Mouse (Mus musculus): Measurements from ENCODE around the gene Arhgef38. TPM values are rescaled to one million over a fixed set of nuclear protein-coding genes. Genes with fewer than 3 reads are reported as not detected.

Arhgef38 gene
- total RNA-seq (2014; rRNA removed; ENCODE audit: low replicate concordance) (not detected in 2 replicates), polyA plus RNA-seq (2015; fragmentation: Nextera tagmentation; extraction: Ambion mirVana) (0.01 and 0.10 TPM in 2 replicates)

DNA sequence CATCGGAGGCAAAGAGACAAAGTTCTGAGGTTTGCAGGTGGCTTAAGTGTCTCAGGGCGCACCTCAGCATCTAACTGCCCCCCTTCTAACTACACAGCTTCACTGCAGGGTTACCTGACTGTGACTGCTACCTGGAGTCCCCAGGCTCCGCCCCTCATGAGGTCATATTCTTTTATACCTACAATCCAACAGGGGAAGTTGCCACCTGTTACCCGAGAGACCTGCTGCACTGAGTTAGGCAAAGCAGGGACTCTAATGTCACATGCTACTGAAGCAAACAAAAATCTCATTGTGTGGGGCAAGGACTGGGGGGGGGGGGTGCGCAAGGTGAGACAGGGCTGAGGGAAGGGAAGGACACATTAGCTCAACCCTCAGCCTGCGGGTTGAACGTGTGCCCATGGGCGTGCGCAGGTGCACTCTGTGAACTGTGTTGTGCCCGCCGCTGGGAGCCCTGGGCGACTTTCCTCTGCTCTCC is at the start of gene Arhgef38:
TSS of gene Arhgef38 (minus strand) at position 129 of the 475 bp plus-strand sequence.
- WGBS, result 61% methylated on average over 11 of the region's 12 CpGs
- ATAC-seq (ENCODE audit: insufficient read depth, low read depth) (no peak), DNase-seq (ENCODE audit: low spot score) (no peak)
- Histone ChIP-seq H3K4me2 (ENCODE audit: low read depth, low read length) (no peak within 1 kb of the TSS), H3K27me3 (ENCODE audit: control insufficient read depth, insufficient read depth, low read length) (no peaks in the 10 kb centered on the region), H3K27ac (ENCODE audit: low read depth) (no peak within 1 kb of the TSS), H3K36me3 (replicated peaks; ENCODE audit: control insufficient read depth, insufficient read depth, low read length) (no peaks in the 10 kb centered on the region), H3K9ac (replicated peaks; ENCODE audit: low read depth, low read length) (no peak within 1 kb of the TSS), H3K4me3 (ENCODE audit: low read depth, low read length) (no peak within 1 kb of the TSS), H3K9me3 (replicated peaks; ENCODE audit: control insufficient read depth, low read length) (no peaks in the 10 kb centered on the region), H3K4me1 (ENCODE audit: control insufficient read depth, insufficient read depth) (no peaks in the 10 kb centered on the region)
- TF ChIP-seq CTCF (IDR thresholded peaks at IDR 0.05; ENCODE audit: low read depth), result no peak
- no peak for TF ChIP-seq EP300 (IDR thresholded peaks at IDR 0.05; ENCODE audit: low read depth)

DNA sequence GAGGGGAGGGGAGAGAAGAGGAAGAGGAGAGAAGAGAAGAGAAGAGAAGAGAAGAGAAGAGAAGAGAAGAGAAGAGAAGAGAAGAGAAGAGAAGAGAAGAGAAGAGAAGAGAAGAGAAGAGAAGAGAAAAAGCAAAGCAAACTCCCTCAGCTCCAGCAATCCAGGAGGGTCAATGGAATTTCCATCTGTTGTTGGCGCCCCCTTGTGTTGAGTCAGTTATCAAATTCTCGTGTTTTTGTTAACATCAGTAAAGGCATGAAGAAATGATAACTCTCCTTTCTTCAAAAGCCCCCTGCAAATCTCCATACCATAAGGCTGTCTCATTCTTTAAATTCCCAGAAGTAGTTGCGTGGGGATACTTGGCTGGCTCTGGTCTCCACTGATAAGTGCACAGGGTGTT is 37.1 kb upstream of the Arhgef38 start:
- Histone ChIP-seq H3K27ac (ENCODE audit: low read depth) (no peak overlapping the region), H3K4me3 (ENCODE audit: low read depth, low read length) (no peak overlapping the region), H3K9ac (replicated peaks; ENCODE audit: low read depth, low read length) (no peak overlapping the region), H3K9me3 (replicated peaks; ENCODE audit: control insufficient read depth, low read length) (no peaks in the 10 kb centered on the region), H3K27me3 (ENCODE audit: control insufficient read depth, insufficient read depth, low read length) (no peaks in the 10 kb centered on the region), H3K36me3 (replicated peaks; ENCODE audit: control insufficient read depth, insufficient read depth, low read length) (no peaks in the 10 kb centered on the region), H3K4me2 (ENCODE audit: low read depth, low read length) (no peak overlapping the region), H3K4me1 (ENCODE audit: control insufficient read depth, insufficient read depth) (no peaks in the 10 kb centered on the region)
- DNase-seq (ENCODE audit: low spot score) (peak; percentile 21), ATAC-seq (ENCODE audit: insufficient read depth, low read depth) (no peak)
- WGBS, result 8% methylated on average over 3 of the region's 3 CpGs
- no peak for TF ChIP-seq EP300 (IDR thresholded peaks at IDR 0.05; ENCODE audit: low read depth)
- TF ChIP-seq CTCF (IDR thresholded peaks at IDR 0.05; ENCODE audit: low read depth), result peak; percentile 64

DNA sequence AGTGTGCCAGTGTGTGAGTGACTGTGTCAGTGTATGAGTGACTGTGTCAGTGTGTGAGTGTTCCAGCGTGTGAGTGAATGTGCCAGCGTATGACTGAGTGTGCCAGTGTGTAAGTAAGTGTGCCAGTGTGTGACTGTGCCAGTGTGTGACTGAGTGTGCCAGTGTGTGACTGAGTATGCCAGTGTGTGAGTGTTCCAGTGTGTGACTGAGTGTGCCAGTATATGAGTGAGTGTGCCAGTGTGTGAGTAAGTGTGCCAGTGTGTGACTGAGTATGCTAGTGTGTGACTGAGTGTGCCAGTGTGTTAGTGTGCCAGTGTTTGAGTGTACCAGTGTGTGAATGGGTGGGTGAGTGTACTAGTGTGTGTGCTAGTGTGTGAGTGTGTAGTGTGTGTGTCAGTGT is 24.1 kb upstream of the Arhgef38 start:
- H3K36me3 ChIP-seq (replicated peaks; ENCODE audit: control insufficient read depth, insufficient read depth, low read length), result no peaks in the 10 kb centered on the region
- no peaks in the 10 kb centered on the region for H3K27me3 ChIP-seq (ENCODE audit: control insufficient read depth, insufficient read depth, low read length)
- H3K4me3 ChIP-seq (ENCODE audit: low read depth, low read length), result no peak overlapping the region
- WGBS, result 90% methylated on average over 2 of the region's 2 CpGs
- no peak overlapping the region for H3K9ac ChIP-seq (replicated peaks; ENCODE audit: low read depth, low read length)
- no peak overlapping the region for H3K4me2 ChIP-seq (ENCODE audit: low read depth, low read length)
- ATAC-seq (ENCODE audit: insufficient read depth, low read depth) (no peak), DNase-seq (ENCODE audit: low spot score) (no peak)
- H3K9me3 ChIP-seq (replicated peaks; ENCODE audit: control insufficient read depth, low read length), result no peaks in the 10 kb centered on the region
- H3K27ac ChIP-seq (ENCODE audit: low read depth), result no peak overlapping the region
- H3K4me1 ChIP-seq (ENCODE audit: control insufficient read depth, insufficient read depth), result no peaks in the 10 kb centered on the region
- no peak for TF ChIP-seq CTCF (IDR thresholded peaks at IDR 0.05; ENCODE audit: low read depth)
- no peak for TF ChIP-seq EP300 (IDR thresholded peaks at IDR 0.05; ENCODE audit: low read depth)

DNA sequence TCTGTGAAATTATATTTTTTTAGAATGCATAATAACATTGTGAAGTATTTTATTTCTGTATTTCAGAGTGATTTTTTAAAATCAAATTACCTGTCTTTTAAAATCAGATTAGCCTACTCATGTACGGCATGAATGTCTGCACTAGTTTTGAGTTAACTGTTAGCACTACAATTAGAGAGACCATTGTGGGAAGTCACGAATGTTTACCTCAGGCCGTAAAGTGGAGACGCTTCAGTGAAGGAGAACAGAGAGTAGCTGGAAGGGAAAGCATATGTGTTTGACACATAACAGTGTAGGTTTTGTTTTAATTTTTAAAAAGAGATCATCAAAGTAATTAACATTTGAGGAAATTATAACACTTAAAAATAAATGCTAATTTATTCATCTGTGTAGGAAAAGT is 21.1 kb upstream of the Arhgef38 start:
- Histone ChIP-seq H3K27ac (ENCODE audit: low read depth) (no peak overlapping the region), H3K9me3 (replicated peaks; ENCODE audit: control insufficient read depth, low read length) (no peaks in the 10 kb centered on the region), H3K4me3 (ENCODE audit: low read depth, low read length) (no peak overlapping the region), H3K36me3 (replicated peaks; ENCODE audit: control insufficient read depth, insufficient read depth, low read length) (no peaks in the 10 kb centered on the region), H3K4me2 (ENCODE audit: low read depth, low read length) (no peak overlapping the region), H3K9ac (replicated peaks; ENCODE audit: low read depth, low read length) (no peak overlapping the region), H3K27me3 (ENCODE audit: control insufficient read depth, insufficient read depth, low read length) (no peaks in the 10 kb centered on the region), H3K4me1 (ENCODE audit: control insufficient read depth, insufficient read depth) (no peaks in the 10 kb centered on the region)
- TF ChIP-seq EP300 (IDR thresholded peaks at IDR 0.05; ENCODE audit: low read depth), result no peak
- no peak for TF ChIP-seq CTCF (IDR thresholded peaks at IDR 0.05; ENCODE audit: low read depth)
- no peak for DNase-seq (ENCODE audit: low spot score)
- WGBS, result 81% methylated on average over 4 of the region's 4 CpGs
- ATAC-seq (ENCODE audit: insufficient read depth, low read depth), result no peak

DNA sequence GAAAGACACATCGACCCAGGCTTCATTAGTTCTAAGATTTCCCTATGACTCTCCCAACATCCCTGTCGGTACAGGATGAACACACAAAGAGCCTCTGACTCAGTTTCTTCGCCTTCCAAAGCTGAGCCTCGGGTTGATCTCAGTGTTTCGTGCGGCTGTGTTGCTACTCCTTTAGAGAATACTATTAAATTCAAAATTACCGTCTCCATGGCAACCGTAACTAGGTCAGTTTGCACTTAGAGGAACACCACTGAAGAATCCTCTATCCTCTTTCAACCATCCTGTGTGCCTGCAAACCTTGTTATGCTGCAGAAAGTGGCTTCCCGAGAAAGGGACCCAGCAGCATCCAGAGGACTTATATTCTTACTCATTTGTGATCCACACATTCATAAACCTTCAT is 9.3 kb upstream of the Arhgef38 start:
- Histone ChIP-seq H3K4me2 (ENCODE audit: low read depth, low read length) (no peak overlapping the region), H3K36me3 (replicated peaks; ENCODE audit: control insufficient read depth, insufficient read depth, low read length) (no peaks in the 10 kb centered on the region), H3K9me3 (replicated peaks; ENCODE audit: control insufficient read depth, low read length) (no peaks in the 10 kb centered on the region), H3K4me3 (ENCODE audit: low read depth, low read length) (no peak overlapping the region), H3K9ac (replicated peaks; ENCODE audit: low read depth, low read length) (no peak overlapping the region), H3K27me3 (ENCODE audit: control insufficient read depth, insufficient read depth, low read length) (no peaks in the 10 kb centered on the region), H3K27ac (ENCODE audit: low read depth) (no peak overlapping the region), H3K4me1 (ENCODE audit: control insufficient read depth, insufficient read depth) (no peaks in the 10 kb centered on the region)
- no peak for TF ChIP-seq CTCF (IDR thresholded peaks at IDR 0.05; ENCODE audit: low read depth)
- DNase-seq (ENCODE audit: low spot score) (no peak), ATAC-seq (ENCODE audit: insufficient read depth, low read depth) (no peak)
- 84% methylated on average over 9 of the region's 9 CpGs for WGBS

DNA sequence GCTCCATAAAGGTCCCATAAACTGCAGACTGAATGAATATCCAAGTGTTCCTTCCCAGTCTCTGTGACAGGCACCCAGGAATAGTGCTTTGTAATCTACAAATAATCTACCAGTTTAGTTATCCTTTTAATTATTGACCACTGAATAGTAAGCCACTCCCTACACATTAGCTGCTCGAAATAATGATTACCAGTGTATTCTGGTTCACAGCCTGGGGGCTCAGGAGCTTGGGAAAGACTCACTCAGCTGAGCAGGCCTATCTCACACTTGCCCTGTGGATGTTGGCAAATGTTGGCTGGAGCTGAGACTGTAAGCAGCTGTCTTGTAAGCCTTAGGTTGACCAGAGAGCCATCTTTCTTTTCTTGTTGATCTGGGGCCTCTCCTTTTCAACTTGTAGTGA is 7.2 kb upstream of the Arhgef38 start:
- Histone ChIP-seq H3K27me3 (ENCODE audit: control insufficient read depth, insufficient read depth, low read length) (no peaks in the 10 kb centered on the region), H3K36me3 (replicated peaks; ENCODE audit: control insufficient read depth, insufficient read depth, low read length) (no peaks in the 10 kb centered on the region), H3K9ac (replicated peaks; ENCODE audit: low read depth, low read length) (no peak overlapping the region), H3K27ac (ENCODE audit: low read depth) (no peak overlapping the region), H3K9me3 (replicated peaks; ENCODE audit: control insufficient read depth, low read length) (no peaks in the 10 kb centered on the region), H3K4me2 (ENCODE audit: low read depth, low read length) (no peak overlapping the region), H3K4me3 (ENCODE audit: low read depth, low read length) (no peak overlapping the region), H3K4me1 (ENCODE audit: control insufficient read depth, insufficient read depth) (no peaks in the 10 kb centered on the region)
- TF ChIP-seq CTCF (IDR thresholded peaks at IDR 0.05; ENCODE audit: low read depth), result no peak
- TF ChIP-seq EP300 (IDR thresholded peaks at IDR 0.05; ENCODE audit: low read depth), result no peak
- DNase-seq (ENCODE audit: low spot score) (no peak), ATAC-seq (ENCODE audit: insufficient read depth, low read depth) (no peak)
- WGBS, result 70% methylated on average over 1 of the region's 1 CpGs

All from heart, postnatal 0 days (tissue).